Mouse (Mus musculus) cerebellum, postnatal 14 days (tissue): Measurements from ENCODE around the gene Nlk.

Experiments
- DNase-seq, 2 experiments: peaks; one replicate each; pipeline ENCODE4 v3.0.0; 2021; ENCODE audit warnings: mixed read lengths in 2 of 2

The Nlk gene

GRCm38 (mm10) chr11:78696777-78697752, at the start of gene Nlk:
Nlk (minus strand) TSS chr11:78697373.
- DNase-seq = peak; percentile 99

- no peak for DNase-seq
These were observed 49.1 kb upstream of the Nlk start for GRCm38 (mm10) chr11:78746264-78746663.

- DNase-seq = no peak
These were observed 48.3 kb upstream of the Nlk start for GRCm38 (mm10) chr11:78745475-78745874.

- DNase-seq = no peak
These were observed 45.3 kb upstream of the Nlk start for GRCm38 (mm10) chr11:78742461-78742860.

- DNase-seq = no peak
These were observed 44.8 kb upstream of the Nlk start for GRCm38 (mm10) chr11:78741958-78742357.

- DNase-seq = no peak
These were observed 42.2 kb upstream of the Nlk start for GRCm38 (mm10) chr11:78739361-78739760.

GRCm38 (mm10) chr11:78736877-78737408, 39.8 kb upstream of the Nlk start:
- no peak for DNase-seq

GRCm38 (mm10) chr11:78735168-78735567, 38.0 kb upstream of the Nlk start:
- no peak for DNase-seq

GRCm38 (mm10) chr11:78732619-78733018, 35.4 kb upstream of the Nlk start:
- DNase-seq = no peak

- DNase-seq = no peak
These were observed 33.7 kb upstream of the Nlk start for GRCm38 (mm10) chr11:78730902-78731301.

GRCm38 (mm10) chr11:78728041-78728440, 30.9 kb upstream of the Nlk start:
- no peak for DNase-seq

- DNase-seq = no peak
These were observed 29.2 kb upstream of the Nlk start for GRCm38 (mm10) chr11:78726366-78726765.

GRCm38 (mm10) chr11:78724792-78725191, 27.6 kb upstream of the Nlk start:
- DNase-seq = no peak

GRCm38 (mm10) chr11:78721419-78721818, 24.2 kb upstream of the Nlk start:
- DNase-seq = no peak

- no peak for DNase-seq
These were observed 20.5 kb upstream of the Nlk start for GRCm38 (mm10) chr11:78717655-78718054.

- DNase-seq = no peak
These were observed 11.5 kb upstream of the Nlk start for GRCm38 (mm10) chr11:78708642-78709041.

GRCm38 (mm10) chr11:78706026-78706425, 8.9 kb upstream of the Nlk start:
- no peak for DNase-seq

- DNase-seq = no peak
These were observed 5.9 kb upstream of the Nlk start for GRCm38 (mm10) chr11:78703085-78703484.

- DNase-seq = no peak
These were observed 5.1 kb upstream of the Nlk start for GRCm38 (mm10) chr11:78702319-78702718.

GRCm38 (mm10) chr11:78697753-78698171, 589 bp upstream of the Nlk start:
- peak; percentile 94 to 95 for DNase-seq

- no peak for DNase-seq
These were observed 2.9 kb downstream of the Nlk start for GRCm38 (mm10) chr11:78694249-78694648.

- no peak for DNase-seq
These were observed 3.9 kb downstream of the Nlk start for GRCm38 (mm10) chr11:78693307-78693706.

- DNase-seq = no peak
These were observed 6.0 kb downstream of the Nlk start for GRCm38 (mm10) chr11:78691201-78691600.

GRCm38 (mm10) chr11:78690547-78690946, 6.6 kb downstream of the Nlk start:
- no peak for DNase-seq
